Mouse (Mus musculus) kidney, embryonic 16.5 days (tissue): ENCODE measurements around the gene Il2rb. TPM values are rescaled to one million over a fixed set of nuclear protein-coding genes. Genes with fewer than 3 reads are reported as not detected.

Source experiments
- ATAC-seq: fragments of 200-750 bp; cut with Nextera tagmentation; 2 replicates; pipeline ENCODE4 v1.8.0; 2017; ENCODE audit warnings: moderate TSS enrichment; ENCODE audit not compliant: low FRiP score, low TSS enrichment
- H3K27ac ChIP-seq: fragments of 300-500 bp; sonication (generic); 2 replicates; pipeline ENCODE4 v1.5.1; 2014; ENCODE audit warnings: low read length
- H3K27me3 ChIP-seq: fragments of 300-500 bp; sonication (generic); 2 replicates; pipeline ENCODE4 v1.6.1; 2014; ENCODE audit warnings: low read length, control low read depth, mixed read lengths; ENCODE audit not compliant: insufficient read depth
- H3K36me3 ChIP-seq: fragments of 300-500 bp; sonication (generic); 2 replicates; pipeline ENCODE4 v1.6.1; 2014; ENCODE audit warnings: low read length, control low read depth, mixed read lengths; ENCODE audit not compliant: insufficient read depth
- H3K4me1 ChIP-seq: fragments of 300-500 bp; sonication (generic); 2 replicates; pipeline ENCODE4 v1.6.1; 2014; ENCODE audit warnings: low read length, control low read depth, mixed read lengths; ENCODE audit not compliant: insufficient read depth
- H3K4me2 ChIP-seq: fragments of 300-500 bp; sonication (generic); replicated peaks from 2 replicates; pipeline ENCODE4 v1.6.1; 2014; ENCODE audit warnings: low read depth, low read length
- H3K4me3 ChIP-seq: fragments of 300-500 bp; sonication (generic); 2 replicates; pipeline ENCODE4 v1.5.1; 2014; ENCODE audit warnings: mild to moderate bottlenecking, low read length
- H3K9ac ChIP-seq: fragments of 300-500 bp; sonication (generic); replicated peaks from 2 replicates; pipeline ENCODE4 v1.6.1; 2014; ENCODE audit warnings: low read length
- H3K9me3 ChIP-seq: fragments of 300-500 bp; sonication (generic); 2 replicates; pipeline ENCODE4 v1.6.1; 2016; ENCODE audit warnings: low read length, control low read depth
- WGBS: fragments of 180-500 bp; shearing (Covaris S2); extraction: QIAGEN DNeasy Blood & Tissue Kit; methylation state at CpG from one replicate; pipeline ENCODE4 v1.1.7; 2014; 5-methylcytosine and 5-hydroxymethylcytosine counted together
- polyA plus RNA-seq: library from polyadenylated mRNA; unstranded; fragments of >200 nt; fragmentation: Nextera tagmentation; extraction: Ambion mirVana; gene quantifications from 2 replicates; pipeline ENCODE4 v1.2.1, GENCODE M21; 2015

Gene Il2rb
- polyA plus RNA-seq, 1 experiment from 2014 or later = 0.54 TPM

DNA sequence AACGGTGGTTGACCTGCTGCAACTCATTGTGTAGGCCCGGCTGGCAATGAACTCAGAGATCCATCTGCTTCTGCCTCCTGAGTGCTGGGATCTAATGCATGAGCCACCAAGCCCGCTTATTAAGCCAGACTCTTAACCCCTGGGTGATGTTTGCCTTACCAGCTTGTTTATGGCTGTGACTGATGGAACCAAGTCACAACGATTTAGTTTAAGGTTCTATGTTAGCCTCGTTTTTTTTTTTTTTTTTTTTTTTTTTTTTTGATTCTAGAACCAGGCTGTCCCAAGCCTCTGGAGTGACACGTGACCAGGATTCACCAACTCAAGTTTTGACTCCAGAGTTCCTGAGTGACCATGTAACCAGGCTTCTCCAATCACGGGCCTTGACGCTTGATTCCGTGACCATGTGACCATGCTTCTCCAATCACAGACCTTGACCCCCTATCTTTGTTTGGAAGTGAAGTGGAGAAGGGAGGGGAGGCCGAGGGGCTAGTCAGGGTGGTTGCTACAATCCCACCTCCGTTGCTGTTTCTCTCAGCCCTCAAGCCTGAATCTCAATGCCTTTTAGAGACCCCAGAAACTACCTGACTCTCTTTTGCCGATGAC is 14.3 kb upstream of the Il2rb start:
- WGBS = 51% methylated on average over 12 of the region's 12 CpGs
- no peak for ATAC-seq
- H3K27ac ChIP-seq = no peak overlapping the region
- H3K36me3 ChIP-seq = no peaks in the 10 kb centered on the region
- H3K9ac ChIP-seq = no peak overlapping the region
- H3K9me3 ChIP-seq = peaks cover 5% of the 10 kb centered on the region; the same call in 1 of the 2 replicates
- peaks cover 18% of the 10 kb centered on the region; the same call in 1 of the 2 replicates for H3K4me1 ChIP-seq
- H3K27me3 ChIP-seq = no peaks in the 10 kb centered on the region
- no peak overlapping the region for H3K4me2 ChIP-seq
- no peak overlapping the region for H3K4me3 ChIP-seq

DNA sequence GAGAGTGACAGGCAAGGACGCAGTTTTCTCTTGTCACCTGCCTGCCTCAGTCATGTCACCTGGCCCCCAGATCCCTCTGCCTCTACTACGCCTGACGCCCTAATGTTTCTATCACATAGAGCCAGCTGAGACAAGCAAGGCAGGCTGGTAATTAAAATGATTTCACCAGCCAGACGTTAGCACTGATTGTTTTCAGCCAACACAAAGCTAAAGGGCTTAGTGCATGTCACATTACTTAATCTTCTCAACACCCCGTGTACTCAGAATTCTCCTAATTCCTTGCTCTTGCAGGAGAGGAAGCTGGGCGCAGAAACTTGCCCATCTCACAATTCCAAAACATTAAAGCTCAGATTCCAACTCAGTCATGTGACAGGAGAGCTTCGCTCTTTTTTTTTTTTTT is 13.4 kb upstream of the Il2rb start:
- peaks cover 5% of the 10 kb centered on the region; the same call in 1 of the 2 replicates for H3K9me3 ChIP-seq
- no peak overlapping the region for H3K4me2 ChIP-seq
- H3K4me3 ChIP-seq = no peak overlapping the region
- no peaks in the 10 kb centered on the region for H3K36me3 ChIP-seq
- no peak for ATAC-seq
- no peaks in the 10 kb centered on the region for H3K27me3 ChIP-seq
- WGBS = 73% methylated on average over 7 of the region's 7 CpGs
- H3K27ac ChIP-seq = no peak overlapping the region
- H3K9ac ChIP-seq = no peak overlapping the region
- H3K4me1 ChIP-seq = peaks cover 18% of the 10 kb centered on the region; the same call in 1 of the 2 replicates

DNA sequence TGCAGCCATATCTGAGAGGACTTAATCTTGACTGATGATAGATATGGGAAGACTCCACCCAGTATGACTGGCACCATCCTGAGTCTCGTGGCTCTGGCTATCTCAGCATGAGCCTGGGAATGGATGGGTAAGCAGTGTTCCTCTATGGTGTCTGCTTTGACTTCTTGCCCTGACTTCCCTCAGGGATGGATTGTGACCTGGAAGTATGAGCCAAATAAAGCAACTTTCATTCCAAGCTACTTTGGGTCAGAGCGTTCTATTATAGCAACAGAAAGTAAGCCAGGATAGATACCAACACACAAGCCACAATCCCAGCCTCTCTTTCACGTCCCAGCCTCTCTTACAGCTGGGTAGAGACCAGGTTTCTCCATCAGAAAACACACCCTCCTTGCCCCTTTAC is 10.5 kb upstream of the Il2rb start:
- no peaks in the 10 kb centered on the region for H3K36me3 ChIP-seq
- H3K4me3 ChIP-seq = no peak overlapping the region
- 86% methylated on average over 3 of the region's 3 CpGs for WGBS
- H3K27me3 ChIP-seq = no peaks in the 10 kb centered on the region
- no peak overlapping the region for H3K27ac ChIP-seq
- no peak overlapping the region for H3K4me2 ChIP-seq
- H3K9ac ChIP-seq = no peak overlapping the region
- peaks cover 5% of the 10 kb centered on the region; the same call in 1 of the 2 replicates for H3K9me3 ChIP-seq
- 0 out of 2 replicates have a peak, but pooled peaks cover 6% of the 10 kb centered on the region for H3K4me1 ChIP-seq
- no peak for ATAC-seq

DNA sequence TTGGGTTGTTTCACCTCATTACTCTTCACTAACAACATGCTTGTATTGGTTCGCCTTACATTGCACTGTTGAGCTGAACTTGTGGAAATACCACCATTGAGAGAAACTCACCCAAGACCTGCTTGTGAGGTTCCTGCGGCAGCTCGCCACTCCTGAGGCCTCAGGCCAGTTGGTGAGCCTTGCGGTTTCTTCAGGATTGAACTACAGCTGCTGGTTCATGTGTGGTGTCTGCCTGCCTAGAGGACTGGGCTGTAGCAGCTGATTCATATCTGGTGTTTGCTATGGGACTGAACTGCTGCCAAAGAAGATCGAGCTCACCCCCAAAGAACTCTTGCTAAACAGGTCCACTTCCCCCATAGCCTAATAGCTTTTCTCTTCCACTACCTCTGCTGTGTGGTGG is 9.7 kb upstream of the Il2rb start:
- H3K27ac ChIP-seq = no peak overlapping the region
- H3K4me3 ChIP-seq = no peak overlapping the region
- 89% methylated on average over 5 of the region's 5 CpGs for WGBS
- 0 out of 2 replicates have a peak, but pooled peaks cover 2% of the 10 kb centered on the region for H3K4me1 ChIP-seq
- H3K36me3 ChIP-seq = no peaks in the 10 kb centered on the region
- no peak overlapping the region for H3K9ac ChIP-seq
- H3K4me2 ChIP-seq = no peak overlapping the region
- no peak for ATAC-seq
- H3K9me3 ChIP-seq = peaks cover 5% of the 10 kb centered on the region; the same call in 1 of the 2 replicates
- no peaks in the 10 kb centered on the region for H3K27me3 ChIP-seq

DNA sequence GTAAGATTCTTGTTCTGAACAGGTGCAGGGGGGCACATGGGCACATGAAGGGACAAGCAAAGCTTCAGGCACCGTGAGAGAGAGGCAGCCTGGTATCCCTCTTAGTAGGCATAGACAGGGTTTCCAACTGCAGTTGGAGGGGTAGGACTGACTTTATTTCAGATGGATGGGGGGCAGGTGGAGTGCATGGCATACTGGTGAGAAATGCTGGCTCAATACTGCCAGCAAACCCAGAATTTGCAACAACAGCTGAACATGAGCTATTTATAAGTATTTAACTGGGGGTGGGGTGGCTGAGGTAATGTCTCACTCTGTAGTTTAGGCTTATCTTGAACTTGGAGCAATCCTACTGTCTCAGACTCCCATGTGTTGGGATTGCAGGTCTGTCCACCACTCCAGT is 8.9 kb upstream of the Il2rb start:
- Histone ChIP-seq H3K27ac (no peak overlapping the region), H3K4me1 (no peaks in the 10 kb centered on the region), H3K36me3 (no peaks in the 10 kb centered on the region), H3K4me3 (no peak overlapping the region), H3K27me3 (no peaks in the 10 kb centered on the region), H3K9me3 (peaks cover 5% of the 10 kb centered on the region; the same call in 1 of the 2 replicates), H3K9ac (no peak overlapping the region), H3K4me2 (no peak overlapping the region)
- WGBS = 81% methylated on average over 1 of the region's 1 CpGs
- ATAC-seq = no peak

DNA sequence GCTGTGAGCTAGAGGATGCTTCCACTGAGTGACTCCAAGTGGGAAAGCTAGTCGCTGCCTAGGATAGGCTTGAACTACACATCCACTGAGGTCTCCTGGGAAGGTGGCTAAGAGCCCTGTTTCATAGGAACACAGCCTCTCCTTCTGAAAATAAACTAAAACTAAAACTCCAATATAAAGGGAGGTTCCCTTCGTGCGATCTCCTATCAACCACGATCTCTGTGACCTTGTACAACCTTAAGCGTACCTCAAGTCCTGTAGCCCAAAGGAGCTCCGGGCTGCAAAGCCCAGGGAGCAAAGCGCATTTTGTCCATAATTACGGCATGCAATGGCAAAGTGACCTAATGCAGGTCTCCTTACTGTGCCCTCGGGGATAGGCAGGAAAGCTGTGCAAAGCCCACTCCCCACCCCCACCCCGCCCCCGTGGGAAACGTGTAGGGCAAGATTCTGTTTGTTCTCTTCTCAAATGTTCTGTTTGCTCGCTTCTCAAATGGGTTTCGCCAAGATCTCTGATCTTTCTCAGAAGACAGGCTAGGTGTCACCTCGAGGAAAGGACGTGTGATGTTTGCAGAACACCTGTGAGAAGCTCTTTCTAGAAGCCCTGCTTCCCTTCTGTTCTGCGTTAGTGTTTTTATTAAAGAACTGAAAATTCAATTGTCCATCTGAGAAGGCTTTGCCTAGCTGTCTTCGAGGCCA is 7.5 kb upstream of the Il2rb start:
- WGBS = 72% methylated on average over 18 of the region's 18 CpGs
- H3K9me3 ChIP-seq = peaks cover 5% of the 10 kb centered on the region; the same call in 1 of the 2 replicates
- no peak overlapping the region for H3K27ac ChIP-seq
- no peak overlapping the region for H3K9ac ChIP-seq
- no peak for ATAC-seq
- no peaks in the 10 kb centered on the region for H3K27me3 ChIP-seq
- no peak overlapping the region for H3K4me3 ChIP-seq
- no peaks in the 10 kb centered on the region for H3K36me3 ChIP-seq
- no peaks in the 10 kb centered on the region for H3K4me1 ChIP-seq
- no peak overlapping the region for H3K4me2 ChIP-seq

DNA sequence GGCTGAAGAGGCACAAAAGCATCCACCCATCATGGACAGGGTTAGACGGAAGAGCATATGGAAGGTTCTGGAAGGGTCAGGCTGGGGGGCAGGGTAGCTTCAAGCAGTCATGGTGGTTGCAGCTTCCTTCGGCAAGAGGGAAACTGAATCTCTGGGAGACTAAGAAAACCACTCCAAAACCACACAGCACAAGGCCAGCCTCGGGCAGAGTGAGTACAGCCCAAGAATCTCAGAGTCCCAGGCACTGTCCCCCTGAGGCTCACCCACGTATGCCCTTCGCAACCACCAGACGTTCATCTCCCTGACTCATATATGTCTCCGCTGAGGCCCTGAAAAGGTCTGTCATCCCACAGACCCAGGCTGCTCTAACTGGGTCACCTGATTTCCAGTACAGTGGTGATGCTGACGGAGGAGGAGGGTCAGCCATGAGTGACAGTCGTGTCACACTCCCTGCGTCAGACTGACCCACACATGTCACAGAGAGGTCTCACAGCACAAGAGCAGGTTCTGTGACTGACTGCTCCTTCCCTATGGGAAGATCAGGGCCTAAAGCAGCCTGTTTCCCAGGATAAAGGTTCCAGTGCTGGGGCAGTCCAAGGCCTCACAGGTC is 1.6 kb downstream of the Il2rb start:
- H3K4me2 ChIP-seq = no peak overlapping the region
- WGBS = 55% methylated on average over 10 of the region's 10 CpGs
- ATAC-seq = 0 out of 2 replicates have a peak, but pooled peaks have one; percentile 46

DNA sequence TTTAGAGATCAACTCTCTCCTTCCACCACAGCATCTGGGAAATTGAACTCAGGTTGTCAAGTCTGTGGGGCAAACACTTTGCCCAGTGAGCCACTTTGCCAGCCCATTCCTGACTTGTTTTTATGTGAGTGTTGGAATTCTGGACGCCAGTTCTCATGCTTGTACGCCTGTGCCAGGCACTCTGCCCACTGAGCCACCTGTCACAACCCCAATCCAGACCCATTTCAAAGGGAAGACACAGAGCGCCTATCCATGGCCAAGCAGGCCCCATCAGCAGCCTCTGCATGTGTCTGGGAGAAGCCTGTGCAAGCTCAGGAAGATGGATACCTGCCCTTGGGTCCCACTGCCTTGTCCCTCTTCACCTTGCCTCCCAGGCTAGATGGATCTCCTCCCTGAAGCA is 3.8 kb downstream of the Il2rb start:
- H3K4me1 ChIP-seq = no peaks in the 10 kb centered on the region
- 91% methylated on average over 3 of the region's 3 CpGs for WGBS
- H3K27me3 ChIP-seq = no peaks in the 10 kb centered on the region
- H3K9me3 ChIP-seq = no peaks in the 10 kb centered on the region
- H3K9ac ChIP-seq = no peak overlapping the region
- H3K36me3 ChIP-seq = no peaks in the 10 kb centered on the region
- no peak overlapping the region for H3K4me2 ChIP-seq
- H3K4me3 ChIP-seq = no peak overlapping the region
- no peak for ATAC-seq
- H3K27ac ChIP-seq = no peak overlapping the region

More for the DNA sequence above, 1.6 kb downstream of the Il2rb start:
- Histone ChIP-seq H3K27me3 (no peaks in the 10 kb centered on the region), H3K36me3 (no peaks in the 10 kb centered on the region), H3K4me3 (no peak overlapping the region), H3K9me3 (no peaks in the 10 kb centered on the region), H3K4me1 (no peaks in the 10 kb centered on the region), H3K27ac (no peak overlapping the region), H3K9ac (no peak overlapping the region)

DNA sequence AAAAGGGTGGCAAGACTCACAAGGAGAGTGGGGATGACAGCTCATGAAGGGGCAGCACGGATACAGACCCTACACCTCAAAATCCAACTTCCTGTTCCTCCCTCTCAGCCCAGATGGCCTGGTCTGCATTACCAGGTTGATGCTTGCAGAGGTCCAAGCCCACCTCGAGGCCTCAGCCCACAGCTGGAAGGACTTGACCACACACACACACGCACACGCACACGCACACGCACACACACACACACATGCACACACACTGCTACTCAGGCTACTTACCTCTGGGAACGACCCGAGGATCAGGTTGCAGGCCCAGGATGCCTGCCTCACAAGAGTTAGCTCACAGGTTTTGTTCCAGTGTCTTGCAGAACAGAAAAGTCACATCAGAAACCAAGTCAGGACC is 5.2 kb downstream of the Il2rb start:
- no peaks in the 10 kb centered on the region for H3K4me1 ChIP-seq
- H3K9me3 ChIP-seq = no peaks in the 10 kb centered on the region
- H3K27me3 ChIP-seq = no peaks in the 10 kb centered on the region
- no peak overlapping the region for H3K9ac ChIP-seq
- WGBS = 39% methylated on average over 8 of the region's 8 CpGs
- no peak for ATAC-seq
- H3K4me3 ChIP-seq = no peak overlapping the region
- no peak overlapping the region for H3K4me2 ChIP-seq
- H3K27ac ChIP-seq = no peak overlapping the region
- H3K36me3 ChIP-seq = no peaks in the 10 kb centered on the region

DNA sequence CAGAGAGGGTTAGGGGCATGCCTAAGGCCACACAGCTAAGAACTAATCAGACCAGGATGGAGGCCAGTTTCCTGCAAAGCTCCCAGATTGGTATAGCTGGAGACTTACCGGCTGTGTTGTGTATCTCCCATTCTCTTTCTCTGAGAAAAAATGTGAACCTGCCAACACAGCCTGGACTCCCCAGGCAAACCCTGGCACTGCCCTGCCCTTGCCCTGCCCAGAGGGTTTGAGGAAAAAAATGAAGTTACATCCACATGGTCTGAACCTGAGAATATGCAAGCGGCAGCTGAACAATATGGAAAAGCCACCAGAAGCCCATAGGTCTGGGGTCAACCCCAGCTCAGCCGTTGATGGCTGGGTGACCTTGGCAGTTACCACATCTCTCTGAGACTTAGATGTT is 5.8 kb downstream of the Il2rb start:
- Histone ChIP-seq H3K4me3 (no peak overlapping the region), H3K4me2 (no peak overlapping the region), H3K27me3 (no peaks in the 10 kb centered on the region), H3K4me1 (no peaks in the 10 kb centered on the region), H3K9me3 (no peaks in the 10 kb centered on the region), H3K27ac (no peak overlapping the region), H3K36me3 (no peaks in the 10 kb centered on the region), H3K9ac (no peak overlapping the region)
- no peak for ATAC-seq
- WGBS = 84% methylated on average over 3 of the region's 3 CpGs
